9 mouse cellular contexts compared by ENCODE assay signal in genomic region chr19:42325894-42326293, GRCm38 (mm10).
DNase-seq lines count a peak whose midpoint lies in the region; ATAC-seq and TF ChIP-seq lines count a peak whose summit lies in the region.
"Had no signal": no experiment of that assay in that cellular context is flagged by ENCODE, and none has a peak within 500 bp of the region (broad histone marks: within the 10 kb centered on the region; RNA-seq: fewer than 3 reads in every experiment).

No protein-coding gene starts in this region.

- DNase-seq in forebrain, embryonic 11.5 days (ENCODE audit: low spot score) = peak; percentile 77
- peak; percentile 26 for DNase-seq in CH12.LX (ENCODE audit: extremely low read depth)
- peak; percentile 88 for DNase-seq in embryo, embryonic 10 days (ENCODE audit: low spot score)
- peak; percentile 82 for DNase-seq in lung, postnatal 10 days
- no peak for DNase-seq in spleen, postnatal 14 days (ENCODE audit: low spot score in 2 of 2)

- no peak overlapping the region for H3K4me3 ChIP-seq in forebrain, embryonic 11.5 days (ENCODE audit: low read depth, low read length)
- H3K4me3 ChIP-seq in forebrain, embryonic 12.5 days (replicated peaks) = no peak overlapping the region
- no peak overlapping the region for H3K4me3 ChIP-seq in CH12.LX (replicated peaks in 1 of 3; ENCODE audit: low read depth in 2 of 3, low read length in 2 of 3, poor library complexity in 1 of 3)
- no peak overlapping the region for H3K4me3 ChIP-seq in hindbrain, embryonic 13.5 days
- H3K4me3 ChIP-seq: megakaryocyte, embryonic 14.5 days had no signal

- H3K9ac ChIP-seq in forebrain, embryonic 11.5 days (ENCODE audit: low read length) = no peak overlapping the region
- no peak overlapping the region for H3K9ac ChIP-seq in forebrain, embryonic 12.5 days
- H3K9ac ChIP-seq in CH12.LX (ENCODE audit: insufficient read depth, low read depth) = no peak overlapping the region
- no peak overlapping the region for H3K9ac ChIP-seq in hindbrain, embryonic 13.5 days

- no peaks in the 10 kb centered on the region for H3K9me3 ChIP-seq in forebrain, embryonic 11.5 days (ENCODE audit: control insufficient read depth, low read length)
- H3K9me3 ChIP-seq in forebrain, embryonic 12.5 days = no peaks in the 10 kb centered on the region
- no peaks in the 10 kb centered on the region for H3K9me3 ChIP-seq in CH12.LX (replicated peaks; ENCODE audit: low read length)
- H3K9me3 ChIP-seq in hindbrain, embryonic 13.5 days = no peaks in the 10 kb centered on the region
- H3K9me3 ChIP-seq: megakaryocyte, embryonic 14.5 days had no signal

- ATAC-seq in forebrain, embryonic 11.5 days (replicated peaks; ENCODE audit: low FRiP score) = no peak
- no peak for ATAC-seq in forebrain, embryonic 12.5 days (ENCODE audit: low FRiP score)
- ATAC-seq in hindbrain, embryonic 13.5 days (ENCODE audit: low FRiP score) = no peak
- ATAC-seq in monocyte, adult 5-6 weeks (replicated peaks; ENCODE audit: insufficient number of reproducible peaks, low FRiP score, low TSS enrichment, poor library complexity, severe bottlenecking) = no peak

- no peak for TF ChIP-seq POLR2A in CH12.LX (IDR thresholded peaks at IDR 0.05; ENCODE audit: low read depth, low read length)

- H3K27me3 ChIP-seq in forebrain, embryonic 11.5 days (ENCODE audit: control insufficient read depth, insufficient read depth, low read length) = no peaks in the 10 kb centered on the region
- peaks cover 6% of the 10 kb centered on the region for H3K27me3 ChIP-seq in forebrain, embryonic 12.5 days
- H3K27me3 ChIP-seq in CH12.LX (replicated peaks) = peaks cover 85% of the 10 kb centered on the region
- peaks cover 3% of the 10 kb centered on the region; the same call in 1 of the 2 replicates for H3K27me3 ChIP-seq in hindbrain, embryonic 13.5 days

- no peak for TF ChIP-seq CTCF in CH12.LX (conservative IDR thresholded peaks at IDR 0.05 in 1 of 2, IDR thresholded peaks at IDR 0.05 in 1 of 2; ENCODE audit: low read depth in 2 of 2, low read length in 2 of 2)

- H3K4me2 ChIP-seq in forebrain, embryonic 11.5 days (ENCODE audit: low read depth, low read length, severe bottlenecking) = no peak overlapping the region
- H3K4me2 ChIP-seq in forebrain, embryonic 12.5 days = no peak overlapping the region
- H3K4me2 ChIP-seq in CH12.LX (ENCODE audit: insufficient read depth, low read depth, poor library complexity, severe bottlenecking) = no peak overlapping the region
- H3K4me2 ChIP-seq in hindbrain, embryonic 13.5 days = no peak overlapping the region

- TF ChIP-seq EP300 in CH12.LX (IDR thresholded peaks at IDR 0.05; ENCODE audit: low read length) = no peak

- dilution Hi-C loops in CH12.LX (cut with MboI; ENCODE audit: extremely low pct_ligation_motif_present, extremely low pct_unique_long_range_greater_than_20kb, low sequenced_read_pairs) = no loop called here

- no peaks in the 10 kb centered on the region for H3K36me3 ChIP-seq in forebrain, embryonic 11.5 days (ENCODE audit: control insufficient read depth, insufficient read depth, low read length)
- H3K36me3 ChIP-seq in forebrain, embryonic 12.5 days (replicated peaks) = no peaks in the 10 kb centered on the region
- no peaks in the 10 kb centered on the region for H3K36me3 ChIP-seq in CH12.LX (replicated peaks in 1 of 2; ENCODE audit: control insufficient read depth in 1 of 2, insufficient read depth in 1 of 2, low read length in 1 of 2)
- H3K36me3 ChIP-seq in hindbrain, embryonic 13.5 days = no peaks in the 10 kb centered on the region

- H3K27ac ChIP-seq in forebrain, embryonic 11.5 days (ENCODE audit: low read depth, low read length) = no peak overlapping the region
- H3K27ac ChIP-seq in forebrain, embryonic 12.5 days = no peak overlapping the region
- H3K27ac ChIP-seq in CH12.LX (ENCODE audit: insufficient read depth, low read depth) = no peak overlapping the region
- peak overlapping the region; percentile 40; the same call in 1 of the 2 replicates for H3K27ac ChIP-seq in hindbrain, embryonic 13.5 days

- no peak for TF ChIP-seq RAD21 in CH12.LX (IDR thresholded peaks at IDR 0.05; ENCODE audit: low read depth, low read length)

- no peaks in the 10 kb centered on the region for H3K79me2 ChIP-seq in CH12.LX (replicated peaks; ENCODE audit: control insufficient read depth, extremely low read depth, insufficient read depth, poor library complexity, severe bottlenecking)

- H3K4me1 ChIP-seq in forebrain, embryonic 11.5 days (replicated peaks; ENCODE audit: control insufficient read depth, insufficient read depth, low read length) = 0 out of 2 replicates have a peak, but pooled peaks cover 2% of the 10 kb centered on the region
- H3K4me1 ChIP-seq in forebrain, embryonic 12.5 days = peaks cover 9% of the 10 kb centered on the region; the same call in 1 of the 2 replicates
- H3K4me1 ChIP-seq in CH12.LX (ENCODE audit: control insufficient read depth in 1 of 2, insufficient read depth in 2 of 2) = no peaks in the 10 kb centered on the region
- peaks cover 21% of the 10 kb centered on the region for H3K4me1 ChIP-seq in hindbrain, embryonic 13.5 days (replicated peaks)
- H3K4me1 ChIP-seq: megakaryocyte, embryonic 14.5 days had no signal

- in situ Hi-C loops in CH12.LX (cut with MboI; ENCODE audit: low pct_ligation_motif_present, low pct_unique_long_range_greater_than_20kb, low sequenced_read_pairs) = no loop called here

- 10% methylated on average over 11 of the region's 11 CpGs for WGBS in forebrain, embryonic 11.5 days
- 10% methylated on average over 11 of the region's 11 CpGs for WGBS in forebrain, embryonic 12.5 days
- 11% methylated on average over 11 of the region's 11 CpGs for WGBS in hindbrain, embryonic 13.5 days

TF ChIP-seq in CH12.LX, 34 proteins besides CTCF, POLR2A, EP300 and RAD21:
- no peak for TF ChIP-seq JUN (IDR thresholded peaks at IDR 0.05; ENCODE audit: insufficient read depth, low read depth, low read length)

Comparison
In these comparisons a context has a peak if more than half of its experiments do, and no peak if none do; other contexts are left out.
1. DNase-seq: peak in forebrain, embryonic 11.5 days (single experiment), CH12.LX (single experiment), embryo, embryonic 10 days (single experiment) and lung, postnatal 10 days (single experiment); none in spleen, postnatal 14 days (0 of 2).